Mouse (Mus musculus) forebrain, embryonic 15.5 days (tissue): ENCODE measurements around the gene Olfr902. TPM values are rescaled to one million over a fixed set of nuclear protein-coding genes. Genes with fewer than 3 reads are reported as not detected.

Experiments
- polyA plus RNA-seq: library from polyadenylated mRNA; unstranded; fragments of >200 nt; fragmentation: Nextera tagmentation; extraction: Ambion mirVana; gene quantifications from 2 replicates; pipeline ENCODE4 v1.2.1, GENCODE M21; 2015

The Olfr902 gene
- polyA plus RNA-seq, 1 experiment from 2014 or later: not detected

Other genes with a start within 250 kb of the Olfr902 start
- not detected in 2 replicates for gene Olfr893, start 239.3 kb upstream of the Olfr902 start, polyA plus RNA-seq
- gene Olfr894, start 229.6 kb upstream of the Olfr902 start, polyA plus RNA-seq: not detected in 2 replicates
- not detected in 2 replicates for gene Olfr143, start 194.9 kb upstream of the Olfr902 start, polyA plus RNA-seq
- not detected in 2 replicates for gene Olfr895, start 179.8 kb upstream of the Olfr902 start, polyA plus RNA-seq
- not detected in 2 replicates for gene Olfr896-ps1, start 156.5 kb upstream of the Olfr902 start, polyA plus RNA-seq
- gene Olfr25, start 118.6 kb upstream of the Olfr902 start, polyA plus RNA-seq: not detected in 2 replicates
- gene Olfr898, start 99.2 kb upstream of the Olfr902 start, polyA plus RNA-seq: not detected in 2 replicates
- not detected in 2 replicates for gene Olfr250, start 80.8 kb upstream of the Olfr902 start, polyA plus RNA-seq
- gene Olfr251, start 70.6 kb upstream of the Olfr902 start, polyA plus RNA-seq: not detected in 2 replicates
- not detected in 2 replicates for gene Olfr147, start 46.0 kb upstream of the Olfr902 start, polyA plus RNA-seq
- not detected in 2 replicates for gene Olfr901, start 18.2 kb upstream of the Olfr902 start, polyA plus RNA-seq
- gene Olfr904, start 15.5 kb downstream of the Olfr902 start, polyA plus RNA-seq: not detected in 2 replicates
- gene Olfr905, start 23.5 kb downstream of the Olfr902 start, polyA plus RNA-seq: not detected in 2 replicates
- not detected in 2 replicates for gene Olfr906, start 39.4 kb downstream of the Olfr902 start, polyA plus RNA-seq
- not detected in 2 replicates for gene Olfr907, start 48.1 kb downstream of the Olfr902 start, polyA plus RNA-seq
- gene Olfr911-ps1, start 73.9 kb downstream of the Olfr902 start, polyA plus RNA-seq: not detected in 2 replicates
- not detected in 2 replicates for gene Olfr910, start 90.2 kb downstream of the Olfr902 start, polyA plus RNA-seq
- gene Olfr912, start 132.5 kb downstream of the Olfr902 start, polyA plus RNA-seq: not detected in 2 replicates
- gene Olfr913, start 145.1 kb downstream of the Olfr902 start, polyA plus RNA-seq: not detected in 2 replicates
- gene Olfr914, start 157.4 kb downstream of the Olfr902 start, polyA plus RNA-seq: not detected in 2 replicates
- gene Olfr916, start 212.2 kb downstream of the Olfr902 start, polyA plus RNA-seq: not detected in 2 replicates
- not detected in 2 replicates for gene Olfr917, start 218.2 kb downstream of the Olfr902 start, polyA plus RNA-seq
- gene Olfr918, start 226.9 kb downstream of the Olfr902 start, polyA plus RNA-seq: not detected in 2 replicates